Mouse (Mus musculus) embryonic fibroblast, embryonic 13.5 days (primary cell): ENCODE results near the gene Spag9.

ENCODE experiments used
- CTCF ChIP-seq: IDR thresholded peaks from 2 replicates; pipeline ENCODE4 v1.5.1; 2011; ENCODE audit warnings: mild to moderate bottlenecking, control low read depth, low read length, moderate library complexity, borderline replicate concordance; ENCODE audit not compliant: insufficient read depth
- POLR2A ChIP-seq: IDR thresholded peaks from 2 replicates; pipeline ENCODE4 v1.6.1; 2011; ENCODE audit warnings: low read depth, mild to moderate bottlenecking, control low read depth, low read length, moderate library complexity

GRCm38 (mm10) chr11:93969171-93969570 is 26.7 kb upstream of the Spag9 start:
- TF ChIP-seq CTCF: no peak
- TF ChIP-seq POLR2A: no peak
